Mouse (Mus musculus) liver, postnatal 0 days (tissue): Measurements from ENCODE around the gene Sf3b6. TPM values are rescaled to one million over a fixed set of nuclear protein-coding genes. Genes with fewer than 3 reads are reported as not detected.
A peak's percentile ranks its signal among the peaks of the same experiment; 100 is the strongest.
"Not testable (repeated sequence)": the region's sequence is repeated elsewhere in the genome, so short reads cannot be mapped to it uniquely, and the experiment has no call there.

Experiments
- ATAC-seq: fragments of 200-750 bp; cut with Nextera tagmentation; 2 replicates; pipeline ENCODE4 v1.8.0; 2017; ENCODE audit warnings: mild to moderate bottlenecking, moderate library complexity
- DNase-seq: peaks from one replicate; pipeline ENCODE4 v3.0.0-alpha.2; 2016
- H3K27ac ChIP-seq: fragments of 300-500 bp; sonication (generic); 2 replicates; pipeline ENCODE4 v1.5.1; 2014; ENCODE audit warnings: antibody characterized with exemption, moderate library complexity, mild to moderate bottlenecking, low read depth
- H3K27me3 ChIP-seq: fragments of 300-500 bp; sonication (generic); 2 replicates; pipeline ENCODE4 v1.6.1; 2014; ENCODE audit warnings: low read length, control low read depth, mixed read lengths; ENCODE audit not compliant: insufficient read depth
- H3K36me3 ChIP-seq: fragments of 300-500 bp; sonication (generic); replicated peaks from 2 replicates; pipeline ENCODE4 v1.6.1; 2014; ENCODE audit warnings: mild to moderate bottlenecking, control low read depth, low read length, moderate library complexity, mixed read lengths; ENCODE audit not compliant: insufficient read depth
- H3K4me1 ChIP-seq: fragments of 300-500 bp; sonication (generic); 2 replicates; pipeline ENCODE4 v1.6.1; 2014; ENCODE audit warnings: antibody characterized with exemption, mild to moderate bottlenecking, control low read depth; ENCODE audit not compliant: insufficient read depth
- H3K4me2 ChIP-seq: fragments of 300-500 bp; sonication (generic); 2 replicates; pipeline ENCODE4 v1.6.1; 2014; ENCODE audit warnings: low read depth, mild to moderate bottlenecking, low read length, moderate library complexity, mixed read lengths
- H3K4me3 ChIP-seq: fragments of 300-500 bp; sonication (generic); 2 replicates; pipeline ENCODE4 v1.5.1; 2014; ENCODE audit warnings: low read depth, low read length
- H3K9ac ChIP-seq: fragments of 300-500 bp; sonication (generic); replicated peaks from 2 replicates; pipeline ENCODE4 v1.6.1; 2014; ENCODE audit warnings: mild to moderate bottlenecking, moderate library complexity
- H3K9me3 ChIP-seq: fragments of 300-500 bp; sonication (generic); 2 replicates; pipeline ENCODE4 v1.6.1; 2016; ENCODE audit warnings: mild to moderate bottlenecking, control low read depth, low read length, mixed read lengths
- CTCF ChIP-seq: sonication (generic); IDR thresholded peaks from 2 replicates; pipeline ENCODE4 v1.5.1; 2016; ENCODE audit warnings: antibody characterized with exemption, low read depth
- EP300 ChIP-seq: IDR thresholded peaks from 2 replicates; pipeline ENCODE4 v1.6.1; 2016; ENCODE audit warnings: antibody characterized with exemption, low read depth, mild to moderate bottlenecking
- WGBS: fragments of 180-500 bp; shearing (Covaris S2); extraction: QIAGEN DNeasy Blood & Tissue Kit; methylation state at CpG from one replicate; pipeline ENCODE4 v1.1.7; 2014; ENCODE audit not compliant: insufficient replicate concordance; 5-methylcytosine and 5-hydroxymethylcytosine counted together
- polyA plus RNA-seq: library from polyadenylated mRNA; unstranded; fragments of >200 nt; fragmentation: Nextera tagmentation; extraction: Ambion mirVana; gene quantifications from 2 replicates; pipeline ENCODE4 v1.2.1, GENCODE M21; 2015

Gene Sf3b6
- polyA plus RNA-seq, 1 experiment from 2014 or later: 130 TPM

DNA sequence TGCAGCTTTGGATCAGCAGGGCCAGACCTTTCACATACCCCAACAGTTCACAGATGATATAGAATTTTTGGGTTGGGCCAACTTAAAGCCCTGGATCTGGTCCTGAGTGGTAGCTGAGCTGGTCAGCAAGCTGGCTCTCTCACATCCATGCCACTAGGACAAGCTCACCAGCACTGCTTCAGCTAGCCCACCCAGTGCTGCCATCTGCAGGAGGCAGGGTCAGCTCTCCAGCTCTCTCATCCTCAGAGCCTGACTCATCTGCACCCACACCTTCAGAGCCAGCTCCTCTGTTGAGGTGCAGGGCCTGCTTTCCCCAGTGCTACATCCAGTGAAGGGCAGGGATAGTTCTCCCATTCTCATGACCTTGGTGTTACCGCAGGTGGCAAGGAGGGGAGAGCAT is 23.6 kb upstream of the Sf3b6 start:
- DNase-seq (peak; percentile 25), ATAC-seq (no peak)
- Histone ChIP-seq H3K9ac (no peak overlapping the region), H3K4me1 (no peaks in the 10 kb centered on the region), H3K27ac (no peak overlapping the region), H3K4me3 (no peak overlapping the region), H3K27me3 (no peaks in the 10 kb centered on the region), H3K36me3 (no peaks in the 10 kb centered on the region), H3K9me3 (no peaks in the 10 kb centered on the region), H3K4me2 (no peak overlapping the region)
- TF ChIP-seq EP300 (no peak), CTCF (peak; percentile 53)
- WGBS: 80% methylated on average over 1 of the region's 1 CpGs

DNA sequence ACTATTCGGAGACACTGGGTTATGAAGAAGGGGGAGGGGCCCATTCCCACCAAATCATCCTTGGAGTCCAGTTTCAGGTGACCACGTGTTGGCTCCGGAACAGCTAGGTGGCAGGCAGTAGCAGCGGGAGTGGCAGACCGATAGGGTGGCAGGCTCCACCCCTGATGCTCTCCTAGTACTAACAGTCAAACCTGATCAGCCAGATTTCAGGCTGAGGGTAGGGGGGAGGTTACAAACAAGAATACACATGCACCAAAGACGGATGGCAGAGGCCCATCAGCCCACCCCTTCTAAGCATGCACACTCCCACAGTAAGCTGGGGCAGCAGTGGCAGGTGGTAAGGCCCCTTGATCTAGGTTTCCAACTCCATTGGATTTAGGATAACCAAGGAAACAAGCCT is 19.9 kb upstream of the Sf3b6 start:
- 69% methylated on average over 6 of the region's 6 CpGs for WGBS
- H3K4me3 ChIP-seq, H3K27ac ChIP-seq, H3K9me3 ChIP-seq, H3K36me3 ChIP-seq, H3K9ac ChIP-seq, H3K4me1 ChIP-seq, ATAC-seq, H3K4me2 ChIP-seq, DNase-seq, H3K27me3 ChIP-seq: not testable (repeated sequence)

DNA sequence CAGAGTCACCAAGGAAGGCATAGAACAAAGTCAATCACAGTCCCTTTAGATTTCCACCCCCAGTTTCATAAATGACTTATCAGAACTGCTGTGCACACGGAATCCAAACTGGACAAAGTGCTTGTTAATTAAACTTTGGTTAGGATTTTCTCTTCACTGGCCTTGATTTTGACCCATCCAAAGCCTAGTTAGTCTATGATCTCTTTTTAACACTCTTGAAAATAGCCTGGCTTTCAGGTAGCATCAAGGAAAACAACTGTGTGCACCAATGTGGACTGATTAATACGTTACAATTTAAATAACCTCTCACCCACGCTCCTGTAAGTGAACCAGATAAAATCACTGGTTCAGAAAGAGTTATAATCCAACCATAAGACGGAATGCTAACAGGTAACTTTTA is 6.3 kb upstream of the Sf3b6 start:
- Histone ChIP-seq H3K9ac (no peak overlapping the region), H3K4me1 (no peaks in the 10 kb centered on the region), H3K9me3 (no peaks in the 10 kb centered on the region), H3K4me2 (no peak overlapping the region), H3K4me3 (no peak overlapping the region), H3K36me3 (no peaks in the 10 kb centered on the region), H3K27me3 (no peaks in the 10 kb centered on the region), H3K27ac (no peak overlapping the region)
- no peak for TF ChIP-seq CTCF
- TF ChIP-seq EP300: no peak
- ATAC-seq: no peak
- WGBS: 72% methylated on average over 4 of the region's 4 CpGs
- DNase-seq: no peak

DNA sequence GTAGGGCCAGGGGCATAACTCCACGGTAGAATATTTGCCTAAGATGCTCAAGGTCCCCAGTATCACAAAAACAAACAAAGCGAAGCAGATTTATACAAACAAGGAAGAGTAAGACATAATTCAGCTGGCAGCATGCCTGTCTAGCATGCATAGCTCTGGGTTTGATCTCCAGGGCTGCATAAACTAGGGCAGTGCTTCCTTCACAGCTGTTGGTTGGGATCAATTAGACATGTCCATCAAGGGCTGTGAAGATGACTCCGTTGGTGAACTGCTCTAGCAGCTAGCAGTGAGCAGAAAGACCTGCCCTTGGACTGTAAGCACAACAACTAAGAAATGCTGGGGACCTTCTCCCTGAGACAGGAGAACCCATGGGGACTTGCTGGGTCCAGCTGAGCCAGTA is 5.6 kb upstream of the Sf3b6 start:
- Histone ChIP-seq H3K27me3 (no peaks in the 10 kb centered on the region), H3K4me2 (no peak overlapping the region), H3K27ac (no peak overlapping the region), H3K4me3 (no peak overlapping the region), H3K36me3 (no peaks in the 10 kb centered on the region), H3K9ac (no peak overlapping the region), H3K4me1 (peaks cover 4% of the 10 kb centered on the region; the same call in 1 of the 2 replicates), H3K9me3 (no peaks in the 10 kb centered on the region)
- 62% methylated on average over 3 of the region's 3 CpGs for WGBS
- ATAC-seq (no peak), DNase-seq (no peak)
- no peak for TF ChIP-seq CTCF
- TF ChIP-seq EP300: no peak

DNA sequence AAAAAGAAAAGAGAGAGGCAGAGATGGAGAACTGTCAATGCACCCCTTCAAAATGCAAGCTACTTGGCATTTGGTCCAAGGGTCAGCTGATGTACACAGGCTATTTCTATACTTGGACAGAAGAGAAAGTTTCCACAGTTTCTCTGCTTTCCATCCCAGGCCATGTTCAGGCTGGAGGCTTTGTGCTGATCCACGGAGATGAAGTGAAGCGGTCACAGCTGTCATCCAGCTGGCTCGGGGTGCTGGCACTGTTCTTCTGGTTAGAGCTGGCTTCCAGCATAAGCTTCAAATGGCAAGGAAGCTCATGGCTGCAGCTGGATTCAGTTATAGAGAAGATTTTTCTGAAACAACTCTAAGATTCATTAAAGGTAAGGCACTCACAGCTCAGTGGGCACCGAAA is 3.7 kb upstream of the Sf3b6 start:
- TF ChIP-seq EP300 (no peak), CTCF (no peak)

DNA sequence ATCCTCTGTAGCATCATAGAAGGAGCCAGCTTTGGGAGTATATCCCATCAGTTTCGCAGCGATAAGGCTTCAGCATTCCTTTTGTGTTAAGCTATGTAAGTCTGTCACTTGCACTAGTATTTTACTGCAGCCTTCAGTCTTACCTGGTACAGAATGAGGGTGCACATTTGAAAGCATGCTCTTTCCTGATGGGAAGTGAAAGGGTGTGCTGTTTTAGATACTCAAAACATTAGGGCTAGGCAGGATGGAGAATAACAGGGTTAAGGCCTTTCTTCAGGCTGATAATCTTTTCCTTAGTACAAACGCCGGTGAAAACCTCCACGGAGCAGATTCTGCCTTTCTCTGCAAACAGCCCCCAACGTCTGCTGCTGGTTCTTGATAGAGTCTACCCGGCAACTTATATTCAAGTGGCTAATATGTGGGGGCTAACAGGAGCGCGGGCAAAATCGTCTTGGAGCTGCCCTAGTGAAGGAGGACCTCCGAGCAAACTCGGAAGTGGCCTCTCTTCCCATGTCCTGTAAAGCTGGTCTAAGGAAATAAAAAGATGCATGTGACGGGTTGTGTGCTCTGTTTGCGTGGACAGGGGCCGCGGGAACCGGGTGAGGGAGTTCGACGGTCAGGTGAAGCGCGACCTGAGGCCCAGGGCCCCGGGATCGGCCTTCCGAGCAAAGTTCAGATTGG is 524 bp upstream of the Sf3b6 start:
- H3K27me3 ChIP-seq: no peaks in the 10 kb centered on the region
- 9% methylated on average over 24 of the region's 24 CpGs for WGBS
- no peak for ATAC-seq
- TF ChIP-seq EP300 (no peak), CTCF (no peak)
- no peak for DNase-seq
- H3K27ac ChIP-seq: peak overlapping the region; percentile 84
- peaks cover 14% of the 10 kb centered on the region for H3K4me1 ChIP-seq
- no peaks in the 10 kb centered on the region for H3K9me3 ChIP-seq
- H3K36me3 ChIP-seq: peaks cover 15% of the 10 kb centered on the region
- H3K4me3 ChIP-seq: peak overlapping the region; percentile 81
- H3K9ac ChIP-seq: peak overlapping the region; percentile 73
- H3K4me2 ChIP-seq: peak overlapping the region; percentile 89

More for the DNA sequence above, 3.7 kb upstream of the Sf3b6 start:
- H3K4me3 ChIP-seq: no peak overlapping the region
- DNase-seq: no peak
- ATAC-seq: no peak
- no peak overlapping the region for H3K9ac ChIP-seq
- 79% methylated on average over 4 of the region's 4 CpGs for WGBS
- no peak overlapping the region for H3K4me2 ChIP-seq
- peaks cover 10% of the 10 kb centered on the region for H3K4me1 ChIP-seq
- H3K27me3 ChIP-seq: no peaks in the 10 kb centered on the region
- no peak overlapping the region for H3K27ac ChIP-seq
- H3K36me3 ChIP-seq: no peaks in the 10 kb centered on the region
- no peaks in the 10 kb centered on the region for H3K9me3 ChIP-seq

- Histone ChIP-seq H3K4me3 (no peak overlapping the region), H3K9ac (no peak overlapping the region), H3K27me3 (no peaks in the 10 kb centered on the region), H3K9me3 (no peaks in the 10 kb centered on the region), H3K4me2 (no peak overlapping the region), H3K4me1 (no peaks in the 10 kb centered on the region), H3K27ac (no peak overlapping the region), H3K36me3 (peaks cover 29% of the 10 kb centered on the region)
- TF ChIP-seq CTCF (no peak), EP300 (no peak)
- WGBS: 85% methylated on average over 3 of the region's 3 CpGs
- DNase-seq (no peak), ATAC-seq (no peak)
Measured at GRCm38 (mm10) chr12:4827256-4827655, 9.9 kb downstream of the Sf3b6 start.
